Mouse (Mus musculus): Measurements from ENCODE around the gene Alad.

DNA sequence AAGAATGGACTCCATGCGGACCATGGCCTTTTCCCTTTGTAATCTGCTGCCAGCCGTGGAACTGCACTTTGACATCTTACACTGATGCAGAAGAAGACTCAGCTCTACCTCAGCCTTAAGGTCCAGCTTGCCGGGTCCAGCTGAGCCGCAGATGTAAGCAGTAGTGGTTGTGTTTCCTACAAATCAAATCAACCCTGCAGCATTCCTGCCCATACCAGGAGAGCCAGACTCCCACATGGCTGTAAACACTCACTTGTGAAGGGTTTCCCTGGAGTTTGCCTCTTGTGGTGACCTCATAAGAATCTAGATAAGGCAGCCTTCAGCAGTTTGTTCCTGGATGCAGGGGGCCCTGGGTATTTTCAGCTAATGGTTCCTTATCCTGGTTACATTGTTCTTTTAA, 46.8 kb upstream of the Alad start:
- no peak for TF ChIP-seq CTCF (IDR thresholded peaks at IDR 0.05; ENCODE audit: borderline replicate concordance, control insufficient read depth, extremely low read depth, insufficient read depth, low read length, poor library complexity)
- no peak for TF ChIP-seq POLR2A (IDR thresholded peaks at IDR 0.05; ENCODE audit: control insufficient read depth, extremely low read depth, insufficient read depth, low read length, poor library complexity)

Data from thymus, adult 2 months (tissue).